Mouse (Mus musculus) lung, postnatal 0 days (tissue): ENCODE measurements around the gene Med20.

Experiments
- CTCF ChIP-seq: IDR thresholded peaks from 2 replicates; pipeline ENCODE4 v1.5.1; 2016; ENCODE audit warnings: antibody characterized with exemption, mild to moderate bottlenecking
- EP300 ChIP-seq: IDR thresholded peaks from 2 replicates; pipeline ENCODE4 v1.6.1; 2016; ENCODE audit warnings: antibody characterized with exemption, mild to moderate bottlenecking, control low read depth

GRCm38 (mm10) chr17:47594183-47594968, 17.0 kb upstream of the Med20 start:
- TF ChIP-seq CTCF = no peak
- no peak for TF ChIP-seq EP300
